10 mouse cellular contexts compared by ENCODE assay signal in the genomic region with DNA sequence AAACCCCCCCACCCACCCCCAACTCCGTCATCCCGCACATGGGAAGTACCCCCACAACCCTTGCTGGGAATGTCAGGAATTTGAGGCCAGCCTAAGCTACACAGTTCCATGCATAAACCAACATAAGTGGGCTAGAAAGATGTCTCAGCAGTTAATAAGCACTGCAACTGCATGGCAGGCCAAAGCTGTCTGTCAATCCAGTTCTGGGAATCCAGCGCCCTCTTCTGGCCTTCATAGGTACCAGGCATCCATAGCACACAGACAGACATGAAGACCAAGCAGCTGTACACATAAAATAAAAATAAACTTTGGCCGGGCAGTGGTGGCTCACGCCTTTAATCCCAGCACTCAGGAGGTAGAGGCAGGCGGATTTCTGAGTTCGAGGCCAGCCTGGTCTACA. TPM values are rescaled to one million over a fixed set of nuclear protein-coding genes. Genes with fewer than 3 reads are reported as not detected.
DNase-seq lines count a peak whose midpoint lies in the region; ATAC-seq and TF ChIP-seq lines count a peak whose summit lies in the region.
"Had no signal": no experiment of that assay in that cellular context is flagged by ENCODE, and none has a peak within 500 bp of the region (broad histone marks: within the 10 kb centered on the region; RNA-seq: fewer than 3 reads in every experiment).

No protein-coding gene starts in this region.

- no peaks in the 10 kb centered on the region for H3K27me3 ChIP-seq in kidney, embryonic 15.5 days
- no peaks in the 10 kb centered on the region for H3K27me3 ChIP-seq in G1E (ENCODE audit: insufficient read depth, low read length)
- no peaks in the 10 kb centered on the region for H3K27me3 ChIP-seq in limb, embryonic 12.5 days
- no peaks in the 10 kb centered on the region for H3K27me3 ChIP-seq in midbrain, embryonic 15.5 days (replicated peaks)
- H3K27me3 ChIP-seq: embryonic facial prominence, embryonic 13.5 days; liver, embryonic 15.5 days had no signal

- 52% methylated on average over 7 of the region's 7 CpGs for WGBS in kidney, embryonic 15.5 days
- WGBS in limb, embryonic 12.5 days = 62% methylated on average over 7 of the region's 7 CpGs
- WGBS in midbrain, embryonic 15.5 days = 52% methylated on average over 7 of the region's 7 CpGs

- TF ChIP-seq CTCF in G1E (IDR thresholded peaks at IDR 0.05; ENCODE audit: low read depth, low read length) = peak; percentile 82

- no peak overlapping the region for H3K27ac ChIP-seq in kidney, embryonic 15.5 days
- H3K27ac ChIP-seq in limb, embryonic 12.5 days = no peak overlapping the region
- no peak overlapping the region for H3K27ac ChIP-seq in midbrain, embryonic 15.5 days
- H3K27ac ChIP-seq: embryonic facial prominence, embryonic 13.5 days; liver, embryonic 15.5 days had no signal

- no peak overlapping the region for H3K4me2 ChIP-seq in kidney, embryonic 15.5 days
- no peak overlapping the region for H3K4me2 ChIP-seq in limb, embryonic 12.5 days
- no peak overlapping the region for H3K4me2 ChIP-seq in midbrain, embryonic 15.5 days
- H3K4me2 ChIP-seq: embryonic facial prominence, embryonic 13.5 days; liver, embryonic 15.5 days had no signal

- peaks cover 13% of the 10 kb centered on the region for H3K4me1 ChIP-seq in kidney, embryonic 15.5 days
- peaks cover 49% of the 10 kb centered on the region for H3K4me1 ChIP-seq in G1E (ENCODE audit: insufficient read depth, low read depth, low read length)
- peaks cover 15% of the 10 kb centered on the region for H3K4me1 ChIP-seq in limb, embryonic 12.5 days (replicated peaks)
- peaks cover 13% of the 10 kb centered on the region for H3K4me1 ChIP-seq in midbrain, embryonic 15.5 days

- H3K4me3 ChIP-seq in kidney, embryonic 15.5 days (replicated peaks) = no peak overlapping the region
- no peak overlapping the region for H3K4me3 ChIP-seq in G1E (ENCODE audit: low read depth, low read length)
- no peak overlapping the region for H3K4me3 ChIP-seq in limb, embryonic 12.5 days (replicated peaks)
- no peak overlapping the region for H3K4me3 ChIP-seq in midbrain, embryonic 15.5 days
- H3K4me3 ChIP-seq: embryonic facial prominence, embryonic 13.5 days; liver, embryonic 15.5 days had no signal

- no peak for ATAC-seq in kidney, embryonic 15.5 days (replicated peaks; ENCODE audit: low FRiP score)
- ATAC-seq in G1E (ENCODE audit: extremely low read depth, insufficient number of reproducible peaks, low FRiP score, poor library complexity, severe bottlenecking) = no peak
- ATAC-seq in limb, embryonic 12.5 days (ENCODE audit: insufficient number of reproducible peaks, insufficient read depth, low FRiP score, low TSS enrichment, low read depth) = 0 out of 2 replicates have a peak, but pooled peaks have one; percentile 23
- peak; percentile 35; the same call in 1 of the 2 replicates for ATAC-seq in midbrain, embryonic 15.5 days (replicated peaks)

- no peak overlapping the region for H3K9ac ChIP-seq in kidney, embryonic 15.5 days
- H3K9ac ChIP-seq in limb, embryonic 12.5 days (replicated peaks) = no peak overlapping the region
- no peak overlapping the region for H3K9ac ChIP-seq in midbrain, embryonic 15.5 days
- H3K9ac ChIP-seq: embryonic facial prominence, embryonic 13.5 days; liver, embryonic 15.5 days had no signal

- peaks cover 93% of the 10 kb centered on the region for H3K36me3 ChIP-seq in kidney, embryonic 15.5 days
- peaks cover 98% of the 10 kb centered on the region for H3K36me3 ChIP-seq in G1E (replicated peaks)
- H3K36me3 ChIP-seq in limb, embryonic 12.5 days = peaks cover 94% of the 10 kb centered on the region
- peaks cover 53% of the 10 kb centered on the region for H3K36me3 ChIP-seq in midbrain, embryonic 15.5 days (replicated peaks)

- H3K9me3 ChIP-seq in kidney, embryonic 15.5 days (replicated peaks) = no peaks in the 10 kb centered on the region
- H3K9me3 ChIP-seq in G1E (replicated peaks) = no peaks in the 10 kb centered on the region
- H3K9me3 ChIP-seq in limb, embryonic 12.5 days = no peaks in the 10 kb centered on the region
- no peaks in the 10 kb centered on the region for H3K9me3 ChIP-seq in midbrain, embryonic 15.5 days
- H3K9me3 ChIP-seq: embryonic facial prominence, embryonic 13.5 days; liver, embryonic 15.5 days had no signal

- DNase-seq in kidney, adult 18-20 months = peak; percentile 77
- peak; percentile 57 for DNase-seq in G1E (ENCODE audit: low spot score)
- peak; percentile 81 to 84 for DNase-seq in cerebellum, postnatal 14 days
- DNase-seq in gastrocnemius, postnatal 25 days = peak; percentile 70
- peak; percentile 82 for DNase-seq in thymus, postnatal 25 days

RNA-seq across cellular contexts. Expression of a gene that starts 13.4 kb away (rescaled TPM):
- polyA plus RNA-seq in kidney, embryonic 15.5 days (2015; fragmentation: Nextera tagmentation; extraction: Ambion mirVana) = 11.0 and 11.1 TPM in 2 replicates
- 76.5 and 76.7 TPM in 2 replicates for total RNA-seq in G1E (2014; fragmentation: Nextera tagmentation)
- total RNA-seq in G1E (2017) = 2.1 and 2.3 TPM in 2 replicates
- 89.4 and 90.6 TPM in 2 replicates for polyA plus RNA-seq in G1E (2012)
- total RNA-seq in gastrocnemius, postnatal 25 days (2021) = 1 to 10 TPM; 8.1 to 9.6 TPM
- 10.9 and 11.4 TPM in 2 replicates for polyA plus RNA-seq in limb, embryonic 12.5 days (2016; fragmentation: Nextera tagmentation; extraction: Ambion mirVana)
- 12.2 TPM in 2 replicates for polyA plus RNA-seq in midbrain, embryonic 15.5 days (2015; fragmentation: Nextera tagmentation; extraction: Ambion mirVana)

RNA-seq across cellular contexts. Expression of a gene that starts 13.8 kb away (rescaled TPM):
- 82.5 and 90.5 TPM in 2 replicates for polyA plus RNA-seq in kidney, embryonic 15.5 days (2015; fragmentation: Nextera tagmentation; extraction: Ambion mirVana)
- total RNA-seq in G1E (2014; fragmentation: Nextera tagmentation) = 11.6 and 24.2 TPM in 2 replicates
- 22.8 and 25.4 TPM in 2 replicates for total RNA-seq in G1E (2017)
- polyA plus RNA-seq in G1E (2012) = 50.1 and 65.2 TPM in 2 replicates
- total RNA-seq in gastrocnemius, postnatal 25 days (2021) = 10 to 100 TPM; 14.2 to 15.2 TPM
- polyA plus RNA-seq in limb, embryonic 12.5 days (2016; fragmentation: Nextera tagmentation; extraction: Ambion mirVana) = 89.3 and 91.0 TPM in 2 replicates
- 71.5 and 73.4 TPM in 2 replicates for polyA plus RNA-seq in midbrain, embryonic 15.5 days (2015; fragmentation: Nextera tagmentation; extraction: Ambion mirVana)

RNA-seq across cellular contexts. Expression of a gene that starts 22.9 kb away (rescaled TPM):
- polyA plus RNA-seq in kidney, embryonic 15.5 days (2015; fragmentation: Nextera tagmentation; extraction: Ambion mirVana) = 3.0 and 3.6 TPM in 2 replicates
- total RNA-seq in G1E (2014; fragmentation: Nextera tagmentation) = not detected in 2 replicates
- 0.52 and 1.7 TPM in 2 replicates for total RNA-seq in G1E (2017)
- polyA plus RNA-seq in G1E (2012) = 0.26 and 0.59 TPM in 2 replicates
- total RNA-seq in gastrocnemius, postnatal 25 days (2021) = under 1 TPM; 0.23 to 0.38 TPM
- 2.9 and 3.0 TPM in 2 replicates for polyA plus RNA-seq in limb, embryonic 12.5 days (2016; fragmentation: Nextera tagmentation; extraction: Ambion mirVana)
- 12.2 and 13.4 TPM in 2 replicates for polyA plus RNA-seq in midbrain, embryonic 15.5 days (2015; fragmentation: Nextera tagmentation; extraction: Ambion mirVana)

RNA-seq across cellular contexts. Expression of a gene that starts 27.1 kb away (rescaled TPM):
- polyA plus RNA-seq in kidney, embryonic 15.5 days (2015; fragmentation: Nextera tagmentation; extraction: Ambion mirVana) = 0.99 and 1.5 TPM in 2 replicates
- total RNA-seq in G1E (2014; fragmentation: Nextera tagmentation) (not detected in 2 replicates), G1E (2017) (not detected in 2 replicates)
- polyA plus RNA-seq in G1E (2012) = not detected in 2 replicates
- not detected for total RNA-seq in gastrocnemius, postnatal 25 days (2021)
- polyA plus RNA-seq in limb, embryonic 12.5 days (2016; fragmentation: Nextera tagmentation; extraction: Ambion mirVana) = not detected in 2 replicates
- polyA plus RNA-seq in midbrain, embryonic 15.5 days (2015; fragmentation: Nextera tagmentation; extraction: Ambion mirVana) = not detected in 2 replicates
- polyA plus RNA-seq: embryonic facial prominence, embryonic 13.5 days had no signal

Comparison
In these comparisons a context has a peak if more than half of its experiments do, and no peak if none do; other contexts are left out.
1. ATAC-seq: peak in limb, embryonic 12.5 days (single experiment) and midbrain, embryonic 15.5 days (single experiment); none in kidney, embryonic 15.5 days (single experiment) and G1E (single experiment).
2. Peak in every context shown above with its lines, with median percentiles within 50 percentile points of each other: DNase-seq.